Mouse (Mus musculus) cerebellum, adult (tissue): ENCODE measurements around the gene Gp1bb.

Experiments used
- ATAC-seq: cut with Nextera tagmentation; 2 replicates; pipeline ENCODE4 v1.9.2; 2017; ENCODE audit warnings: mild to moderate bottlenecking, moderate library complexity, mixed read lengths; ENCODE audit not compliant: insufficient number of reproducible peaks, low FRiP score, low TSS enrichment

Gene Gp1bb

DNA sequence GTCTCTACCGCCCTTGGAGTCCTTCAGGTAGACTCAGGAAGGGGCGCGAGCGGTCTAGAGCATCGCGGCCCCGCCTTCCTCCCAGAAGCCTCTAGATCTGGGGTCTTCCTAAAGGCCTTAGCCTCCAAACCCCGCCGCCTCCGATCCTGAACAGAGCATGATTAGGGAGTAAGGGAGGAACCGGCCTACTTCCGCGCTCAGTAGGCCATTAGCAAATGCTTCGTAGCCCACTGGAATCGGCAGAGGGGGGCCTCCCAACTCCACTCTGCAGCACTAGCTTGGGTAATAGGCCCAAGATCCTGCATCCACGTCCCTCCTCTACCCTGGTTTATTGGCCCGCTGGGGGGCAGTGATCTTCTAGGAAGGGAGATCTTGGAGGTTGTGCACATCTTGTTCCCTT, at the start of gene Gp1bb:
Gene Gp1bb (minus strand): TSS at position 385 of the 400 bp plus-strand sequence.
- ATAC-seq = no peak

DNA sequence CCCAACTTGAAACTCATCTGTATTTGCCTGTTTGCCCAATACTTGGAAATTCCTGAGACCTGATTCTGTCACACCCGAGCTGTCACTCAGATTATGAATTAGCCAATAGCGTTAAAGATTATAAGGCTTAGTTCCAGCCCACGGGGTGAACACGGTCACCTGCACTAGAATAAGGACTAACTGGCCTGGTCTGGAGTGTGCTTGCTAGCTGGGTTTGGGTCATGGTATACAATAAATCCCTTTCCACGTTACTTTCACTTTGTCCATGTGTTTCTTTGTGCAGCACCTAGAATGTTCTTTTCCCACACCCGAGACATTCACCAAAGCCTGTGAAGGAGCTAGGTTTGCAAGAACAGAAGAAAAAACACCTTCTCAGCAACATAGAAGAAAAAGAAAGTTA, 47.7 kb upstream of the Gp1bb start:
- ATAC-seq = no peak

DNA sequence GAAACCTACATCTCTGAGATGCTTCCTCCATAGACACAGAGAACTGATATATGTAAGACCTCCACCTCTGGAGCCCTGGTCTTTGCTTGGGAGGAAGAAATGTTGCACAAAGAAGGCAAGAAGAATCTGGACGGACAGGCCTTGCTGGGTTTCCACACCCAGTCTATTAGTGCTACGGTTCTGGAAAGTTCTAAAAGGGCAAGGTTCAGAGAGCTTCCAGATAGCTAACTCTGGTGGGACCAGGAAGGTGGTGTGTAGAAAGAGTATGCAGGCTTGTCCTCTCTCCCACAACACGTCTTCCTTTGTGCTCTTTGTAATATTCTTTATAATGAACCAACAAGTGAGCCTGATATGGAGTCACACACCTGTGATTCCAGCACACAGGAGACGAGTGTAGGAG, 36.4 kb upstream of the Gp1bb start:
- no peak for ATAC-seq

DNA sequence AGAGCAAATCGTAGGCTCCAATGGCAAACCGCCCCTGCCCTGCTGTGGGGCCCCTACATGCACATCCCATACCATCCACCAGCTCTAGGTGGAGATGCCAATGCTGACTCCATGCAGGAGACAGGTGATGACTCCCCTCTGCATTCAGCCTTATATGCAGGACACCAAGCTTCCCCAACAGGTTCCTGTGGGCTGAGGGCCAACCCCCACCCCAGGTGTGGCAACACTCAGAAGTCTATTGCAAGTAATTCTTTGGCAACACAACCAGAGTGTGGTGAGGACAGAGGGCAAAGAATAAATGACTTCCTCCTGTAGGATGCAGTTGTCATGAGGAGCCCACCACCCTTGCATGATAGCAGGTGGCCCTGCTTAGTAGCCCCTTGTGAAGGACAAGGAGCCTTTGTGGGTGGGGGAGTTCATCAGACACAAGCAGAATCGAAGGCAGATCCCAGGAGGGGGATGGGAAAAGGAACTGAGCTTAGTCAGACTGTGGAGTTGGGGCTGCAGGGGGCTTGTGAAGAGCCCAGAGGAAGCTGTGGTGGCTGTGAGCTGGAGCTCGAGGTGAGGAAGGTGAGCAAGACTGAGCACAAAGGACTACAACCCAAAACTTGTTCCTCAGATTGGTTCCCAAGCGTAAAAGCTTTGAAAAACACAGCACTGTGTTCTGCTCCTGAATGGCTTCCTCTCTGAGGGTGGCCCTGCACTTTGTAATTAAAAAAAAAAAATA, 33.3 kb upstream of the Gp1bb start:
- ATAC-seq = no peak

DNA sequence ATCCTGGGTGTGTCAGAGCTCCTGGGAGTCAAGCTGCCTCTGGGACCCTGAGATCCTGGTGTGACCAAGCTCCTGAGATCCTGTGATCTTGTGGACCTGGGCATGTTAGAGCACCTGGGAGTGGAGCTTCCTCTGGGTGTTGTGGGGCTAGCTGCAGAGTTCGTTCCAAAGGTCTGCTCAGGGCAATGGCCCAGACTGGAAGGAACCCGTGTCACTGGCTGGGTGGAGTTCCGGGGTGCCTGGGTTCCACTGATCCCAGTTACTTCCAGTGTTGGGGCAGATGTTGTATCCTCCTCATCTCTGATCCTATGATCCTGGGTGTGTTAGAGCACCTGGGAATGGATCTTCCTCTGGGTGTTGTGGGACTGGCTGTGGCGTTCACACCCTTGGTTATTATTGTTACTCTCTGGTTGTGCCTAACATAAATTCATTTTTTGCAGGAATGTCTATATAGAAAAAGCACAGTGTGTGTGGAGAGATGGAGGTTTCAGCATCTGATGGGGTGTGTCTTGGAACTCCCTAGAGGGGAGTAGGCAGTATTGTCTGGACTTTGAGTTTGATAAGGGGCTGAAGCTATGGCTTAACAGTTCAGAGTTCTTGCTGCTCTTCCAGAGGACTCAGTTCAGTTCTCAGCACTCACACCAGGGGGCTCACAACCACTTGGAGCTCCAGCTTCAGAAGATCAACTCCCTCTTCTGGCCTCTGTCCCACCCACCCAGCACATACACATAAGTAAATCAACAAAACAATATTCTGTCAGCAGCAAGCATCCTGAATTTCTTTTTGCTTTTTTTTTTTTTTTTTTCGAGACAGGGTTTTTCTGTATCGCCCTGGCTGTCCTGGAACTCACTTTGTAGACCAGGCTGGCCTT, 31.3 kb upstream of the Gp1bb start:
- no peak for ATAC-seq

DNA sequence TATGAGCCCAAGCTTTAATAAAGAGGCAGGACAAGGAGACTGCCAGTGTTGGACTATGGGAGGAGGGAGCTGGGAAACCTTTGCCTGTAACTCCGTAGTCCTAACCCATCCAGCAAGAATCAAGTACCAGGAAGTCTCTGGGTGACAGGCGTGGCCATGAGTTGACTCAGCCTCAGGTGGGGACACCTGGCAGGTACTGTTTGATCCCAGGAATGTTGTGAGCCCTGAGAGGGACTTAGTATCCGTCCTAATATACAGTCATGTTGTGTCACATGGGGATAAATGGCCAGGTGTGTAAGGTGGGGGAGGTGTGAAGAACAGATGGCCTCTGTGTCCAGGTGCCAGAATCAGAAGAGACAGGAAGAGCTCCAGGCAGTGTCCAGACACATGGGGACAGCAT, 26.9 kb upstream of the Gp1bb start:
- ATAC-seq = no peak

DNA sequence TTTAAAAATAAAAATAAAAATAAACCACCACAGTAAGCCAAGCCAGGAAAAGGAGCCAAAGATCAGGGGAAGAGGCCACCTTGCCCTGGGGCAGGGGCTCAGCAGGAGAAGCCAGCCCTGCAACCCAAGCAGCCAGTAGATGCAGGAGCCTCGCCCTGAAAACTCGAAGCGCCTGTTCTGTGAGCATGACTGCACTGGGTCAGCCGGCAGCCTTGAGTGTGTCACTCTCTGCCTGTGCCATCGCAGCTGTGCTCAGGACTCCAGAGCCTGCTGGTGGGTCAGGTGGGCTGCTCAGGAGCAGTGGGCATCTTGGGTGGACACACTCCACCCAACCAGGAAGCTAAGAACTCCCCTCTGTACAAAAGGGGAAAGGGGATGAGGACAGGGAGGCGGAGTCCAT, 23.1 kb upstream of the Gp1bb start:
- ATAC-seq = no peak

DNA sequence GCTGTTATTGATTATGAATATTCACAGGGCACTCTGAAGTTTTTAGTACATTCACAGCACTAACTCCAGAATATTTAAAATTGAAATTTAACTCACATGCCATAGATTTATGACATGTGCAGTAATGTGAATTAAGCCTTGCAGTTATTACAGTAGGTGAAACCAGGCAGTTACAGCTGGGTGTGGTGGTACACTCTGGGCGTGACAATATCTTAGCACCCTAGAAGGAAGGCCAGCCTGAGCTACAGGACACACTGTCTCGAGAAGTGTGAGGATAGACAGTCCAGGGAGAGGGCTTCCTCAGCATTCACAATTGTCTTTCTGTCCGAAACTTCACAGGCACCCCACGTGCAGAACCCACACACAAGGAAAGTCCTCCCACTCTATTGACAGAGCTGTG, 22.3 kb upstream of the Gp1bb start:
- no peak for ATAC-seq

DNA sequence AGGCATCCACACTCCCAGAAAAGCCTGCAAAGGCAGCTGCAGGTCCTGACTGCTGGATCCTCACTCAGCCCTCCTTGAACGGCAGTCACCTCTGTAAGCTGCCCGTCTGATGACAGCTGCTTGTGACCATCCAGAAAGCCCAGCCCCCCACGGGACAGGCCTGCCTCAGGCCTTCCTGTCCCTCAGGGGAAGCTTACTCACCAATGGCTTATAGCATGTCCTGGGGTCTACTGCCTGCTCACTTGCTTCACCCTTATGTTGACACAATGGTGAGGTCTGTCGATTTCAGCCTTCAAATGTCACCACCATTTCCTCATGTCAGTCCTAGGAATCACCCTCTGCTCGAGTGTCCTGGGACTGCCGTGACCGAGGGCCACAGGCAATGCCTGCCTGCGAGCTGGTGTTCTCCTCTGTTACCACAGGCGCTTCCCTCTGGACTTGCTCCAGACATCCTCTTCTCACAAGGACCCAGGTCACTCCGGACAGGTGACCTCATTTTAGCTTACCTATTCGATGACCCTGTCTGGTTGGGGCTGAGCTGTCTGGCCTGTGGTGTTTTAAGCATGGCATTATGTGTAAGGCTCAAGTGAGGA, 21.3 kb upstream of the Gp1bb start:
- no peak for ATAC-seq

DNA sequence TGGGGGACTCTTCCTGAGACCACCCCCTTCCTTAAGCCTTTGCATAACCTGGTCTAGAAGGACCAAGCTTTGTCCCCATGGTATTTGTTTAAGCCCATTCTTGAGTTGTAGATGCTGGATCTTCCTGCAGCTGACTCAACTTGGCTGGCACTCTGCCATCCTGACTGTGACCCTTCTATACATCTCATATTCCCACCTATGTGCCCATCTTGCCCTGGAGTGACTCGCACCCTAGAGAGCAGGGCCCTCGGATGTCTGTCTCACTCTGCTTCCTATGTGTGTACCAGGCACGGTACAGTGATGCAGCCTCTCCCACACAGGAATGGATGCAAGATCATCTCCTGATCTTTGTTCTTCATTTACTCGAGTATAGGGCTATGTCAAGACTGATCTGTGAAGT, 20.7 kb upstream of the Gp1bb start:
- ATAC-seq = no peak

DNA sequence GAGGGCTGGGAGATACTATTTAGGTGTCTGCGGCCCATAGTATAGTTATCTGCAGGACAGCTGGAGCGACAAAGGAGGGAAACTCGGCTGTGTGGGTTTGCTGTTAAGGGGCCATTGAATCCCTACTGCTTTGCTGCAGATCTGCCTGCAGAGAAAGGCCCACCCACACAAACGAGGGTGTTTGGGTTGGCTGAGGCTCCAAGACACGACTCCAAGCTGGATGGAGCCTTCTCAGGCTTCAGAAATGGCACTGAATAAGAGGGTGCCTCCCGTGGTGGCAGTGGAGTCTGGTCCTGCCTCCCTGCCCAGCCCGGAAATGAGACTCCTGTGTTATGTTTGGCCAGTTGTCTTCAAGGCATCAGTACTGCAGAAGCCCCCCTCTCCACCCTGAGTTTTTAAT, 20.1 kb upstream of the Gp1bb start:
- no peak for ATAC-seq

DNA sequence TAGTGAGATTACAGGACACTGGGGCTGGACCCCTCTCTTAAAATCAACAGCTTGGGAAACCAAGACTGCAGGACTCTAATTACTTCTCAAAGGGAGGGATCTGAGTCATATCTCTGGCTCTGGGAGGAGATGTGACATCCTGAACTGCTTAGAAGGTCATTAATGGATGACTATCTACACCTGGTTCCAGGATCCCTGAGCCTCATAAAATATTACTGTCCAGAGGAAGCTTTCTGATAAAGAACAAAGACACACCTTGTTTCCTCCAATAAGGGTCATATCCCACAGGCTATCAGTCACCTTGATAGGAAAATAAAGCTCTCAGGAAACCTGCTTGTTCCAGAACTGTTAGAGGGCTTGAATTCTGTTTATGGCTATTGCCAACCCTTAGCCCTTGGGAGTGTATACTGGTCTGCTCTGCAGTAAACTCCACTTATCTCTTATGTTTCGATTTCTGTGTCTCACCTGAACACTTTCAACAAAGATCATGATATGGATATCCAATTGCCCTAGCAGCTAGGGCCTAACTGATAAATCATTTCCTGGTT, 17.3 kb upstream of the Gp1bb start:
- no peak for ATAC-seq

DNA sequence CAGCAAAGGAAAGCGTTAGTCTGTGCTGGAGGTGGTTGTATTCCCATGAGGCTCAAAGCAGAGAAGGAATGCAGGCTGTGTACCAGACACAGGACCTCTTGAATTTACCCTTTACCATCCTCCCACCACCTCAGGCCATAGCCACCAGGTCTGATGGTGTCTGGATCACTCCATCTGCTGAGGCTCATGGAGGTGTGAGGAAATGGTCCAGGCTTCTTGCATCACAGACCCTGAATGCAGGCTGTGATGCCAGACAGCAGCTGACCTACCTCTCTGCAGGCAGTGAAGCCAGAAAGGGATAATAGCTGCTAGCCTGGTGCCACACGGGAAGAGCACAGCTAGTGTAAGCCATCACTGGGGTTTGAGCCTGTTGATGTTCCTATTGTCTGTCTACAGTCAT, 16.2 kb upstream of the Gp1bb start:
- no peak for ATAC-seq

DNA sequence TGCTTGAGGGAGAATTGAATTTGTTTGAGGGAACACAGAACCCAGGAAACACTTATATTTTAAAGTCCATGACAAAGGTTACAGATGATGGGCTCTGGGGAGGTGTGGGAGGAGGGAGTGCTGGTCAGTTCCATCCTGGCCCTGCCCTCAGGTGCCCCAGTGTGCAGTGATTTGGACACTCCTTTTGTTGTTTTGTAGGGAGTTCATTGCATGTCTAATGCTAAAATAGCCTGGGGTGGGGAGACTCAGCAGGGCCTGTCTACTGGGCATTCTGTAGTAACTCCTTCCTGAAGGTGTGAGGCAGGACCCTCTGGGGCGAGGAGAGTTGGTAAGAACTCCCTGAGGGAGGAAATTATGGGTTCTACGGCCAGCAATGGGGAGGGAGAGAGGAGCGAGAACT, 14.6 kb upstream of the Gp1bb start:
- ATAC-seq = no peak

DNA sequence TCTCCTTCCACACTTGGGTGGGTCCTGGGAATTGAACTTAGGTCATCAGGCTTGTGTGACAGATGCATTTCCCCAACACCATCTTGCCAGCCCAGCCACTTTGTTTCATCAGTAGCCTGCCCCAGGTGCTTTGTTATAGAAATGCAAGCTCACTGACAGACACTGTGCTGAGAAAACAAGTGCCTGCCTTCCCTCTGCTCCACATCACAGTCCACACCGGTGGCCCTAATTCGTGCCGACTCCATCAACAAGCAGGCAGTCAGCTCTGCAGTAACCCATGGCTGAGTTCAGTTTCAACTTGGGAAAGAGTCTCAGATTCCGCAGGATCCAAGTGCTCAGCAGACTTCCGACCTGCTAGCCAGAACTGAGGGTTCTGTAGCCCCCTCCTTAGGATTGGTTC, 14.2 kb upstream of the Gp1bb start:
- no peak for ATAC-seq

DNA sequence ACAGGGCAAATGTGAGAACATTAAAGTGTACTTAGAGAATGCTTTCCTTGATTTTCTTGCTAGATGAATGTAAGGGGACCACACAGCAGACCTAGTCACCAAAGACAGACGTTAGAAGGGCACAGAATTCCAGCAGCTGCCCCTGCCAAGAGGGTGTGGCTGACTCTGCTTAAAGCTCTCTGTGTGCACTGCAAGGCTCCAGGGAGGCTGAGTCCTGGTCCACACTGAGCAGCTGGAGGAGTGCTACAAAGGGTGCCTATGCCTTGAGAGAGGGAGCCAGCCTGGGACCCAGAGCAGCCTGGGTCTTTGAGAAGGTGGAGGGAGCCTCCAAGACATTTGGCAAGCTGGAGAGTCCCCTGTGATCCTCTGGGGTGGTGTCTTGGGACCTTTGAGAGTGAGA, 11.1 kb upstream of the Gp1bb start:
- no peak for ATAC-seq

DNA sequence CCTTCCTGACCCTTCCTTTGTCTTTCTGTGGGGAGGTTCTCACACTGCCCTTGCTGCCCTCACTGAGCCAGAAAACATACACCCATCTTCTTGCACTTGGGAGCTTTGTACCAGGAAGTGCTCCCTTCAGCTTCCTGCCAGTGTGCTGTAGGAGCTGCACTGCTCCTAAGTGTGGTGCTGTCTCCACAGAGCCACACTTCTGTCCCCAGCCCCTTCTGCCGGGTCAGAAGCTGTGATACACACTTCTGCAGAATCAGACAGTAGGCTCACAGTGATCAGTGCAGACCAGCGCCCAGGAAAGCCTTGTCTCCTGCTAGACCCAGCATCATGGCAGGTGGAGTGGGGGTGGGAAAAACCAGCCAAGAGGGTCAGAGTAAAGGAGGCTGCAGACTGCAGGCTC, 10.6 kb upstream of the Gp1bb start:
- no peak for ATAC-seq

DNA sequence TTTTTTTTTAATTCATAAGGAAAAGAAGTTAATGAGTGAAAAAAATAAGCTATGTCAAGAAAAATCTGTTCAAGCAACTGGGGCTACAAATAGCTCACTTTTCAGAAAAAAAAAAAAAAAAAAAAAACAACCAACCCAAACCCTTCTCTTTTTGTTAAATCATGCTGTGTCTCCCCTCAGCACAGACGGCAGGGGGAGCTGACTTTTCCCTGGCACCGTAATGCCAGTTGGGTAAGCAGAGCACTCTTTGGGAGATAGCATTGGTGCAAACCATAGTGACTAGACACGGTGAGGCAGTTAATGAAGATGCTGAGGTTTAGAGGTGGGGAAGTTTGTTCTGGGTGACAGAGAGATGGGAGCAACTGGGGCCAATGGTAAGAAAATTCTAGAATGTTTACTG, 9.9 kb upstream of the Gp1bb start:
- no peak for ATAC-seq

DNA sequence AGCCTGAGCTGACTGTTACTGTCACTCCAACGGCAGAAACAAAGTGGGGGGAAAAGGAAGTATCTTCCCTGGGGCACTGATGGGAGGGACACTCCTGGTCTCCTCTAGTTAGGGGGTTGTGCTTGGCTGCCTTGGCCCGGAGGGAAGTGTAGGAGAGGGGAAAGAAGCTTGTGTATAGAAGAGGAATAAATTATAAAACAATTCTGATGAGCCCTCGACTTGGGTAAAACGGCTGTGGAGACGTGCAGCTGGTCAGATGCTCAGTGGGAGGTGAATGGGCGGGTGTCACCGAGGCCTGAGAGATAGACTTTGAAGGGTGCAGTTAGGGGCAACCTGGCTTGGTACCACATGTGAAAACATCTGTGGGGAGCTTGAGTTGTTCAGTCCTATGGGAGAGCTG, 8.9 kb upstream of the Gp1bb start:
- ATAC-seq = no peak

DNA sequence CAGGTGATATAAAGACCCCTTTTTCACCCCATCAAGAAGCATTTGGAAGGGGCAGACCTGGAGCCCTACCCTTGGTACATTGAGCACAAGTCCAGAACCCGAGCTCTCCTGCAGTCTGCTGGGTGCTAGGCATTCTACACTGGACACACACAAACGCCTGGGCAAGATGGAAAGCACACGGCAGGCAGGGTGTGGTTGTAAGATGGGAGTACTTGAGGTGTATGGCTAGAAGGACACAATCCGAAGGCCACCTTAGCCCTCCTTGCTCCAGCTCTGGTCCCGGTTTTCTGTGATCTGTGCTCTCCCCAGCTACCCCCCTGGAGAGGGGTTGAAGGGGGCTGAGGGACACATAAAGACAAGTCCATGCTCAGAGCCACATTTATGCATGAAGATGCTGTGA, 8.1 kb upstream of the Gp1bb start:
- no peak for ATAC-seq
